Mouse (Mus musculus) heart, embryonic 13.5 days (tissue): Measurements from ENCODE around the gene Dbf4. TPM values are rescaled to one million over a fixed set of nuclear protein-coding genes. Genes with fewer than 3 reads are reported as not detected.
A peak's percentile ranks its signal among the peaks of the same experiment; 100 is the strongest.

ENCODE experiments used
- ATAC-seq: fragments of 200-750 bp; cut with Nextera tagmentation; 2 replicates; pipeline ENCODE4 v1.8.0; 2017; ENCODE audit warnings: moderate TSS enrichment; ENCODE audit not compliant: insufficient number of reproducible peaks, low FRiP score, low TSS enrichment; ENCODE audit errors: extremely low read depth
- H3K27ac ChIP-seq: fragments of 300-500 bp; sonication (generic); replicated peaks from 2 replicates; pipeline ENCODE4 v1.5.1; 2015; ENCODE audit warnings: moderate library complexity, mild to moderate bottlenecking, inconsistent platforms
- H3K27me3 ChIP-seq: fragments of 300-500 bp; sonication (generic); replicated peaks from 2 replicates; pipeline ENCODE4 v1.6.1; 2015; ENCODE audit warnings: mild to moderate bottlenecking, inconsistent platforms
- H3K36me3 ChIP-seq: fragments of 300-500 bp; sonication (generic); 2 replicates; pipeline ENCODE4 v1.6.1; 2015; ENCODE audit warnings: mild to moderate bottlenecking, inconsistent platforms
- H3K4me1 ChIP-seq: fragments of 300-500 bp; sonication (generic); 2 replicates; pipeline ENCODE4 v1.6.1; 2015; ENCODE audit warnings: inconsistent platforms
- H3K4me2 ChIP-seq: fragments of 300-500 bp; sonication (generic); 2 replicates; pipeline ENCODE4 v1.6.1; 2015; ENCODE audit warnings: inconsistent platforms, mild to moderate bottlenecking, moderate library complexity
- H3K4me3 ChIP-seq: fragments of 300-500 bp; sonication (generic); 2 replicates; pipeline ENCODE4 v1.5.1; 2015; ENCODE audit warnings: moderate library complexity, mild to moderate bottlenecking, inconsistent platforms
- H3K9ac ChIP-seq: fragments of 300-500 bp; sonication (generic); 2 replicates; pipeline ENCODE4 v1.6.1; 2015; ENCODE audit warnings: inconsistent platforms, mild to moderate bottlenecking, moderate library complexity
- H3K9me3 ChIP-seq: fragments of 300-500 bp; sonication (generic); 2 replicates; pipeline ENCODE4 v1.6.1; 2016; ENCODE audit warnings: inconsistent platforms
- WGBS: fragments of 180-500 bp; shearing (Covaris S2); methylation state at CpG from one replicate; pipeline ENCODE4 v1.1.7; 2015; ENCODE audit warnings: mixed read lengths; 5-methylcytosine and 5-hydroxymethylcytosine counted together
- polyA plus RNA-seq: library from polyadenylated mRNA; unstranded; fragments of >200 nt; fragmentation: Nextera tagmentation; extraction: Ambion mirVana; gene quantifications from 2 replicates; pipeline ENCODE4 v1.2.1, GENCODE M21; 2015

The Dbf4 gene
- 26.6 and 27.5 TPM in 2 replicates for polyA plus RNA-seq

DNA sequence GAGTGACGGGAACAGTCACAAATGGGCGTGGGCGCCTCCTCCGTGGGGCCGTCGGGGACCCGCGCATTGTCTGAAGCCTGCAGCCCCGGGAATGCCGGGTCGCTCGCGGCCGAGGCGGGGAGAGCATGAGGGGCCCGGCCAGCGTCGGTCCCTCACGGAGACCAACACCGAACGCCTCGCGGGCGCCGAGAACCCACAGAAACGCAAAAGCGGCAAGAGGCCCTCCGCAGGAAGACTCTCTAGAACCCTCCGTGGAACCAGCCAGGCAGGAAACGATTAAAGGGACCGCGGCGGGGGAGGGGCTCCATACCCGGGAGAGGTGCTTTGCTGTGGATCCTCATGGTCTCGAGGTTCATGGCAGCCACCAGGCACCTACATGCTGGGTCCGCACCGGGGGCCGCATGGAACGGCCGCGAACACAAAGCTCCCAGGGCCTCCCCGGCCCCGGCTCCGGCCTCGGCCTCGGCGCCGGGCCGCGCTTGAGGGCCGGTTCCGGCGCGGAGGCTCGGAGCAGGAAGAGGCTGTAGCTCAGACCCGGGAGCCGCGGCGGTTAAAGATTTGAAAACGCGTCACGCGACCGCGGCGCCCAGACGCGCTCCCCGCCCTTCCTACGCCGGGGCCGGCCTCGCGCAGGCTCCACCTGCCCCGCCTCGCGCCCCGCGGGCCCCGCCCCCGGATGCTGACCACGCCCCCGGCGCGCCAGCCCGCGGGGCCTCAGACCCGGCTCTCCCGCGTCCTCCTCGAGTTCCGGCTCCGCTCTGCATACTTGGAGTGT lies at the start of gene Dbf4, which contains the start of gene Slc25a40:
TSS of gene Dbf4 (minus strand) at position 560 of the 775 bp plus-strand sequence.
TSS of gene Slc25a40 (plus strand) at position 694 of the 775 bp plus-strand sequence.
- Histone ChIP-seq H3K9ac (peak within 1 kb of the TSS; percentile 90), H3K36me3 (peaks cover 28% of the 10 kb centered on the region), H3K4me2 (peak within 1 kb of the TSS; percentile 84), H3K27me3 (no peaks in the 10 kb centered on the region), H3K4me1 (peaks cover 19% of the 10 kb centered on the region), H3K4me3 (peak within 1 kb of the TSS; percentile 84), H3K9me3 (no peaks in the 10 kb centered on the region), H3K27ac (peak within 1 kb of the TSS; percentile 84)
- WGBS: 2% methylated on average over 92 of the region's 93 CpGs
- peak; percentile 98 for ATAC-seq

DNA sequence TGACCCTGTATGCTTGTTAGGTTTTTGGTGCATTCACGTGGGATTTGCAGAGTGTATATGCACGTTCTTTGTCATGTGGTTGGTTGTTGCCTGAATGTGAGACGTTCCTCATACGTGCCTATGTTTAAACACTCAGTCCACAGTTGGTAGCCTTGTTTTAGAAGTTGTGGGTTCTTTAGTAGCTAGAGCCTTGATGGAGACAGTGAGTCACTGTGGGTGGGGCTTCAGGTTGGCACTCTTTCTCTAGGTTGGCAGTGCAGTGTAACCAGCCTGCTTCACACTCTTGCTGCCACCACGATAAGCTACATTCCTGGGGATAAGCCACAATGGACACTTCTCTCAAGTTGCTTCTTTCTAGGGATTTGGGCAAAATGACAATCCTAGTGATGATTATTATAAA lies 34.0 kb upstream of the Dbf4 start:
- Histone ChIP-seq H3K9ac (no peak overlapping the region), H3K27ac (no peak overlapping the region), H3K9me3 (no peaks in the 10 kb centered on the region), H3K36me3 (peaks cover 51% of the 10 kb centered on the region), H3K4me1 (no peaks in the 10 kb centered on the region), H3K4me3 (no peak overlapping the region), H3K27me3 (no peaks in the 10 kb centered on the region), H3K4me2 (no peak overlapping the region)
- ATAC-seq: no peak
- 76% methylated on average over 5 of the region's 5 CpGs for WGBS

DNA sequence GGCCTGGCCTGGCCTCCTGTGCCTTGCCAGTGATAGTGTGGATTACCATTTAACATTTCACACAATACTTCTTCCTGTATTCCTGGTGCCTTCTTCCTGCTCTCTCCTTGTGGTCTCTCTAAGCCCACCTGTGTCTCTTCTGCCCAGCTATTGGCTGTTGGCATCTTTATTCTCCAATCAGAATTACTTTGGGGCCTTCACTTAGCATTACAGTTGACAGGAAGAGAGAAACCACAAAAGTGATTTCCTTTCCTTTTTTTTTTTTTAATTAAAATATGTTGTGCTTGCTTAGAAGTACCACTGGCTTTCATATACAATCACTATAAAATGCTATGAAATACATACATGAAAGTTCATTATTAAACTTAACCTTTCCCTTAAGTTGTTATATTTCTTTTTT lies 33.0 kb upstream of the Dbf4 start:
- H3K27ac ChIP-seq: no peak overlapping the region
- ATAC-seq: no peak
- no peaks in the 10 kb centered on the region for H3K4me1 ChIP-seq
- no peaks in the 10 kb centered on the region for H3K27me3 ChIP-seq
- peaks cover 51% of the 10 kb centered on the region for H3K36me3 ChIP-seq
- no peaks in the 10 kb centered on the region for H3K9me3 ChIP-seq
- H3K4me3 ChIP-seq: no peak overlapping the region
- H3K4me2 ChIP-seq: no peak overlapping the region
- no peak overlapping the region for H3K9ac ChIP-seq

- WGBS: 70% methylated on average over 2 of the region's 2 CpGs
- H3K27me3 ChIP-seq: no peaks in the 10 kb centered on the region
- ATAC-seq: no peak
These were observed 16.6 kb upstream of the Dbf4 start for GRCm38 (mm10) chr5:8439095-8439494.

DNA sequence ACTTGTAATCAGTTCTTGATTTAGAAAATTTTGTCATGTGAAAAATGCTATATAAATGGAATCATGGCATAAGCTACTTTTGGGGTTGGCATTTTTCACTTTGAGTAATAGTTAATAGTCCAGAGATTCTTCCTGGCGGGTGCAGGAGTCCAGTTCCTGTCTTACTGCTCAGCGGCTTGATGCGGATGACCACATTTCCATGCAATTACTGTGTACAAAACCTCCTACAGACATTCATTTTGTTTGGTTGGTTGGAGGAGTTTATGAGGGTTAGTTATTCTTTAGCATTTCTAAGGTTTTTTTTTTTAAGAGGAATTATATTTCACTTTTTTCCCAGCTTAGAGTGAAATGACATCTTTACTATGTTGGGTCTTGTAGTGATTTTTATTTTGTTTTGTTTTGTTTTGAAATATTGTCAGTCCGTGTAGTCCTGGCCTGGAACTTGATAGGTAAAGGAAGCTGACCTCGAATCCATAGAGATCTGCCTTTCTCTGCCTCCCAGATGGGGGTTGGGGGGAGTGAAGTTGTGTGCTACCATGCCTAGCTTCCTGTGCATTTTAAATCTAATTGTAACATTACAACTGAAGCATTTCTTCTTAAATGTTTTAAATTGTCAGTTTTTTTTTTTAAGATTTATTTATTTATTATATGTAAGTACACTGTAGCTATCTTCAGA lies 15.1 kb upstream of the Dbf4 start:
- H3K4me1 ChIP-seq: no peaks in the 10 kb centered on the region
- no peak for ATAC-seq
- no peak overlapping the region for H3K9ac ChIP-seq
- H3K36me3 ChIP-seq: peaks cover 35% of the 10 kb centered on the region
- H3K4me2 ChIP-seq: no peak overlapping the region
- WGBS: 90% methylated on average over 5 of the region's 5 CpGs
- no peaks in the 10 kb centered on the region for H3K9me3 ChIP-seq
- no peak overlapping the region for H3K4me3 ChIP-seq
- H3K27me3 ChIP-seq: no peaks in the 10 kb centered on the region
- H3K27ac ChIP-seq: no peak overlapping the region

More at GRCm38 (mm10) chr5:8439095-8439494, 16.6 kb upstream of the Dbf4 start:
- Histone ChIP-seq H3K27ac (no peak overlapping the region), H3K4me2 (no peak overlapping the region), H3K4me3 (no peak overlapping the region), H3K4me1 (no peaks in the 10 kb centered on the region), H3K36me3 (peaks cover 26% of the 10 kb centered on the region), H3K9ac (no peak overlapping the region), H3K9me3 (no peaks in the 10 kb centered on the region)

GRCm38 (mm10) chr5:8425899-8426298 lies 3.4 kb upstream of the Dbf4 start:
- peaks cover 17% of the 10 kb centered on the region for H3K4me1 ChIP-seq
- no peak overlapping the region for H3K4me3 ChIP-seq
- H3K9me3 ChIP-seq: no peaks in the 10 kb centered on the region
- H3K27me3 ChIP-seq: no peaks in the 10 kb centered on the region
- H3K9ac ChIP-seq: 0 out of 2 replicates have a peak overlapping the region, but pooled peaks have one; percentile 19
- no peak overlapping the region for H3K27ac ChIP-seq
- ATAC-seq: no peak
- H3K36me3 ChIP-seq: peaks cover 4% of the 10 kb centered on the region
- WGBS: 66% methylated on average over 5 of the region's 5 CpGs
- H3K4me2 ChIP-seq: no peak overlapping the region

DNA sequence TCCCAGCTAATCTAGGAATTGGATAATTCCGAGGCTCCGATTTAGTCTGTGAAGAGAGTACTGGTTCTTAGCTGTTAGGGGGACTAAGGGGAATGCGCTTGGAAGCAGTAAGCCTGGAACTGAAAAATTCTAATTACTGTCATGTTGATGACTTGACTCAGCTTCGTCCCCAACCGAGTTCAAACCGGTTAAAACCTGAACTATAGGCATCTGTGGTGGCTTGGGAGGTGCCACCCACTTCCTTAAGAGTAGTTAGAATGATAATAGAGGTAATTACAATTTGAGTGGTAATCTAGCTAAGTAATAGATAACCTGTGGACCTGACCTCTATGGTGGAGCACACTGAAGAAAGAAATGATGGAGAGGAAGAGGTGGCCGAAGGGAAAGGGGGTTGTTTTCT lies 1.6 kb upstream of the Dbf4 start:
- Histone ChIP-seq H3K4me2 (peak overlapping the region; percentile 84), H3K27me3 (no peaks in the 10 kb centered on the region), H3K4me1 (peaks cover 19% of the 10 kb centered on the region), H3K36me3 (peaks cover 13% of the 10 kb centered on the region), H3K9ac (peak overlapping the region; percentile 82), H3K9me3 (no peaks in the 10 kb centered on the region), H3K4me3 (peak overlapping the region; percentile 84), H3K27ac (no peak overlapping the region)
- no peak for ATAC-seq
- 28% methylated on average over 7 of the region's 7 CpGs for WGBS

DNA sequence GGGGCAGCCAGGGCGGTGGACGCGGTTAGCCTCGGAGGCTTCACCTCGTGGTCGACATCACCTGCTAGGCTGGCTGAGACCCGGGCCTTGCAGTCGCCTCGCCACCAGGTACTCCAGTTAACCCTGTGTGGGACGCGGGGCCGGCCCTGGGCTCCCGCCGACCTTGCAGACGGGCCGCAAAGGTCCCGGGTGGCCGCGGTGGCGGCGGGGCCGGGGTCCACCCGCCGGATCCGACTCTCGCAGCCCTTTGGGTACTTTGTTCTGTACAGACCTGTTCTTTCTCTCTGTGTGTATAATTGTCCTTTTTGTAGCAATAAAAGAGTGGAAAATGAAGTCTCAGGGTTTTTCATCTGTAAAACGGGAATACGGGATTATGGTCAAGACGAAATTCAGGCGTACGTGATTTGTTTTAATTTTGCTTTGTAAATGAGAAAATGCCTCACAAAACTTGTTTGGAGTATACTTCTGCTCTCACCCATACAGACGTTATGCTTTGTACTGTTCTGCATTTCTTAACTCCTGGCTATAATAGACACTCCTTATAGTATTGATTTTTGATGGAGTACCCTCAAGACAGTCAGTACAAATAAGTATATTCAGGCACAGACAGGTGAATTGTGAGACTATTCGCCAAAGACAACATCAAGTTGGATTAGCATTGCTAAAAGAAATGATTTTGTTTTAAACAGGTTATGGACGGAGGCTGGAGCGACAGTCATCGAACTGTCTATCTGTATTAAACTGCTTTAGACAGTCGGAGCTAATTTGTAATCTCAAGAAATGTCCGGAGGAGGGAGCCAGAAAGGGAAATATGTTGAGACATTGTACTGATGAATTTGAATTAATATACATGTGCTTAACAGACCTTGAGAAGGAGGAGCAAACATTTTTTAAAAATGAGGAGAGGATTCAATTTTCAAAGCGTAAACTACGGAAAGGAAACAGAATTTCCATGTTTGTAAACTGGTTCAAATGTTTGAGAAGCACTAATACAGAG lies 714 bp upstream of the Dbf4 start:
- Histone ChIP-seq H3K27me3 (no peaks in the 10 kb centered on the region), H3K27ac (peak overlapping the region; percentile 59), H3K4me3 (peak overlapping the region; percentile 84), H3K4me1 (peaks cover 19% of the 10 kb centered on the region), H3K36me3 (peaks cover 19% of the 10 kb centered on the region), H3K4me2 (peak overlapping the region; percentile 84), H3K9ac (peak overlapping the region; percentile 82), H3K9me3 (no peaks in the 10 kb centered on the region)
- under 1% methylated on average over 40 of the region's 40 CpGs for WGBS
- no peak for ATAC-seq

DNA sequence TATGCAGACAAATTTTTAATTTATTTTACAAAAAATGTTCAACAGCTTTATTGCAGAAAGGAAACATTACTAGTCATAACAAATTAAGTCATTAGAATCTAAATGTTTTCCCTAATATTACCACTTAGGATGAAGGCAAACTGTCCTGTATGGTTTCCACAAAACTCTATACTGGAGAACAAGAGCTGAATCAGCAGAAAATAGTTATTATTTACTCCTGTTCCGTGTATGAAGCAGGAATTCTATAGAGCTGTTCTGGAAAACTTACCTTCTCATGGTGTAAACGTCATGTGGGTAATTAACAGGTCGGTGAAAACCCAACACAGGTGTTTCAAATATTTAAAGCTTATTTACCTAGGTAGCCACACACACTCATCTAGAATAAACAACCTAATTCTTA lies 1.1 kb downstream of the Dbf4 start:
- no peaks in the 10 kb centered on the region for H3K27me3 ChIP-seq
- no peak for ATAC-seq

DNA sequence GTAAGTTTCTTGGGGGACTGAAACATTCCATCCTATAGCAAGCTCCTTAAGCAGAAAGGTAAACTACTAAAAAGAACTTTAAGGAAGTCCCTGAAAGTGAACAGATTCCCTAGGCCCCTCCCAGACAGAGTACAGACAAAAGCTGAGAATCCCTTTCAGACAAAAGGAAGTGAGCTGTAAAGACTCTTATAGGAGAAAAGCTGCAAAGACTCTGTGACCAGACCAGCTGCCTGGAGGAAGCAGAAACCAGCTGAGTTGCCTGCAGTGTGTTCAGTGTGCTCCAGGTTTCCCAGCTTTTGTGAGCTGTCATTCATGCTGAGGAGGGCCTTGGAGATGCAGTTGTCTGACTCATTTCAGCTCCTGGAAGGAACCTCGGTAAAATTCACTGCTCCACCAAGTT lies 5.1 kb downstream of the Dbf4 start:
- no peaks in the 10 kb centered on the region for H3K27me3 ChIP-seq

More for the DNA sequence above, 1.1 kb downstream of the Dbf4 start:
- Histone ChIP-seq H3K9ac (peak overlapping the region; percentile 90), H3K27ac (no peak overlapping the region), H3K9me3 (no peaks in the 10 kb centered on the region), H3K4me3 (peak overlapping the region; percentile 84), H3K4me1 (peaks cover 19% of the 10 kb centered on the region), H3K4me2 (peak overlapping the region; percentile 84), H3K36me3 (peaks cover 37% of the 10 kb centered on the region)
- WGBS: 14% methylated on average over 3 of the region's 3 CpGs

More for the DNA sequence above, 5.1 kb downstream of the Dbf4 start:
- peaks cover 18% of the 10 kb centered on the region for H3K4me1 ChIP-seq
- no peak for ATAC-seq
- no peak overlapping the region for H3K4me2 ChIP-seq
- peaks cover 63% of the 10 kb centered on the region for H3K36me3 ChIP-seq
- no peak overlapping the region for H3K27ac ChIP-seq
- no peaks in the 10 kb centered on the region for H3K9me3 ChIP-seq
- H3K9ac ChIP-seq: no peak overlapping the region
- H3K4me3 ChIP-seq: no peak overlapping the region
- WGBS: 33% methylated on average over 1 of the region's 1 CpGs
